Mouse (Mus musculus): Measurements from ENCODE around the gene Foxp1. TPM values are rescaled to one million over a fixed set of nuclear protein-coding genes. Genes with fewer than 3 reads are reported as not detected.

Foxp1 gene
- polyA plus RNA-seq, 1 experiment = 17.7 TPM

- no peak overlapping the region for H3K4me2 ChIP-seq (ENCODE audit: low read depth)
Observed at GRCm38 (mm10) chr6:99492937-99493336, 29.6 kb downstream of the Foxp1 start.

GRCm38 (mm10) chr6:99491979-99492544, 30.5 kb downstream of the Foxp1 start:
- H3K4me3 ChIP-seq = no peak overlapping the region
- H3ac ChIP-seq (ENCODE audit: control insufficient read depth, insufficient read length) = no peak overlapping the region
- no peaks in the 10 kb centered on the region for H3K27me3 ChIP-seq (ENCODE audit: control insufficient read depth, insufficient read depth, insufficient read length)
- no peak overlapping the region for H3K4me2 ChIP-seq (ENCODE audit: low read depth)
- no peak for TF ChIP-seq USF1 (IDR thresholded peaks at IDR 0.05; ENCODE audit: low read depth)
- TF ChIP-seq POLR2AphosphoS2 (IDR thresholded peaks at IDR 0.05; ENCODE audit: insufficient read length, low read depth) = no peak
- no peak for TF ChIP-seq CEBPB (IDR thresholded peaks at IDR 0.05; ENCODE audit: insufficient read depth, poor library complexity, severe bottlenecking)
- no peak for TF ChIP-seq POLR2A (IDR thresholded peaks at IDR 0.05; ENCODE audit: insufficient read length, low read depth)
- TF ChIP-seq TCF12 (IDR thresholded peaks at IDR 0.05; ENCODE audit: insufficient read depth, poor library complexity, severe bottlenecking) = no peak
- no peak for TF ChIP-seq MYOG (IDR thresholded peaks at IDR 0.05; ENCODE audit: control insufficient read depth in 1 of 3, insufficient read depth in 1 of 3, insufficient read length in 2 of 3, low read depth in 2 of 3)
- TF ChIP-seq TCF3 (IDR thresholded peaks at IDR 0.05; ENCODE audit: insufficient read length, low read depth) = no peak
- no peak for TF ChIP-seq MAX (IDR thresholded peaks at IDR 0.05; ENCODE audit: low read depth)
- TF ChIP-seq SRF (IDR thresholded peaks at IDR 0.05; ENCODE audit: control insufficient read depth, insufficient read length, low read depth) = no peak
- H3K36me3 ChIP-seq (ENCODE audit: control insufficient read depth, insufficient read depth) = no peaks in the 10 kb centered on the region
- no peaks in the 10 kb centered on the region for H3K79me2 ChIP-seq (ENCODE audit: control insufficient read depth, insufficient read depth)

More at GRCm38 (mm10) chr6:99492937-99493336, 29.6 kb downstream of the Foxp1 start:
- no peak for TF ChIP-seq MYOG (IDR thresholded peaks at IDR 0.05; ENCODE audit: control insufficient read depth in 1 of 3, insufficient read depth in 1 of 3, insufficient read length in 2 of 3, low read depth in 2 of 3)
- Histone ChIP-seq H3K4me3 (no peak overlapping the region), H3K79me2 (ENCODE audit: control insufficient read depth, insufficient read depth) (no peaks in the 10 kb centered on the region), H3ac (ENCODE audit: control insufficient read depth, insufficient read length) (no peak overlapping the region), H3K27me3 (ENCODE audit: control insufficient read depth, insufficient read depth, insufficient read length) (no peaks in the 10 kb centered on the region), H3K36me3 (ENCODE audit: control insufficient read depth, insufficient read depth) (no peaks in the 10 kb centered on the region)

GRCm38 (mm10) chr6:99491146-99491545, 31.4 kb downstream of the Foxp1 start:
- Histone ChIP-seq H3K36me3 (ENCODE audit: control insufficient read depth, insufficient read depth) (no peaks in the 10 kb centered on the region), H3K27me3 (ENCODE audit: control insufficient read depth, insufficient read depth, insufficient read length) (no peaks in the 10 kb centered on the region), H3ac (ENCODE audit: control insufficient read depth, insufficient read length) (no peak overlapping the region), H3K79me2 (ENCODE audit: control insufficient read depth, insufficient read depth) (no peaks in the 10 kb centered on the region), H3K4me2 (ENCODE audit: low read depth) (no peak overlapping the region), H3K4me3 (no peak overlapping the region)
- TF ChIP-seq MAX (IDR thresholded peaks at IDR 0.05; ENCODE audit: low read depth) (no peak), E2F4 (IDR thresholded peaks at IDR 0.05; ENCODE audit: insufficient read depth) (no peak), CEBPB (IDR thresholded peaks at IDR 0.05; ENCODE audit: insufficient read depth, poor library complexity, severe bottlenecking) (no peak), MYOG (IDR thresholded peaks at IDR 0.05; ENCODE audit: control insufficient read depth in 1 of 3, insufficient read depth in 1 of 3, insufficient read length in 2 of 3, low read depth in 2 of 3) (no peak), REST (IDR thresholded peaks at IDR 0.05; ENCODE audit: insufficient read depth, insufficient read length) (no peak), TCF12 (IDR thresholded peaks at IDR 0.05; ENCODE audit: insufficient read depth, poor library complexity, severe bottlenecking) (no peak), POLR2AphosphoS2 (IDR thresholded peaks at IDR 0.05; ENCODE audit: insufficient read length, low read depth) (no peak), USF1 (IDR thresholded peaks at IDR 0.05; ENCODE audit: low read depth) (no peak), MYOD1 (IDR thresholded peaks at IDR 0.05; ENCODE audit: control insufficient read depth in 1 of 3, insufficient read length in 2 of 3, low read depth in 2 of 3) (no peak)

GRCm38 (mm10) chr6:99489900-99490648, 32.4 kb downstream of the Foxp1 start:
- TF ChIP-seq SRF (IDR thresholded peaks at IDR 0.05; ENCODE audit: control insufficient read depth, insufficient read length, low read depth) = no peak
- no peak for TF ChIP-seq MYOD1 (IDR thresholded peaks at IDR 0.05; ENCODE audit: control insufficient read depth in 1 of 3, insufficient read length in 2 of 3, low read depth in 2 of 3)
- TF ChIP-seq CEBPB (IDR thresholded peaks at IDR 0.05; ENCODE audit: insufficient read depth, poor library complexity, severe bottlenecking) = no peak
- TF ChIP-seq REST (IDR thresholded peaks at IDR 0.05; ENCODE audit: insufficient read depth, insufficient read length) = no peak
- TF ChIP-seq E2F4 (IDR thresholded peaks at IDR 0.05; ENCODE audit: insufficient read depth) = no peak
- TF ChIP-seq USF1 (IDR thresholded peaks at IDR 0.05; ENCODE audit: low read depth) = no peak
- no peak for TF ChIP-seq POLR2A (IDR thresholded peaks at IDR 0.05; ENCODE audit: insufficient read length, low read depth)
- no peak for TF ChIP-seq TCF3 (IDR thresholded peaks at IDR 0.05; ENCODE audit: insufficient read length, low read depth)
- TF ChIP-seq MYOG (IDR thresholded peaks at IDR 0.05; ENCODE audit: control insufficient read depth in 1 of 3, insufficient read depth in 1 of 3, insufficient read length in 2 of 3, low read depth in 2 of 3) = no peak
- TF ChIP-seq TCF12 (IDR thresholded peaks at IDR 0.05; ENCODE audit: insufficient read depth, poor library complexity, severe bottlenecking) = no peak
- Histone ChIP-seq H3K79me2 (ENCODE audit: control insufficient read depth, insufficient read depth) (no peaks in the 10 kb centered on the region), H3K27me3 (ENCODE audit: control insufficient read depth, insufficient read depth, insufficient read length) (no peaks in the 10 kb centered on the region), H3ac (ENCODE audit: control insufficient read depth, insufficient read length) (no peak overlapping the region), H3K36me3 (ENCODE audit: control insufficient read depth, insufficient read depth) (no peaks in the 10 kb centered on the region), H3K4me2 (ENCODE audit: low read depth) (no peak overlapping the region), H3K4me3 (no peak overlapping the region)

GRCm38 (mm10) chr6:99489423-99489822, 33.1 kb downstream of the Foxp1 start:
- H3K4me3 ChIP-seq = no peak overlapping the region
- H3K36me3 ChIP-seq (ENCODE audit: control insufficient read depth, insufficient read depth) = no peaks in the 10 kb centered on the region
- H3K27me3 ChIP-seq (ENCODE audit: control insufficient read depth, insufficient read depth, insufficient read length) = no peaks in the 10 kb centered on the region
- TF ChIP-seq POLR2AphosphoS2 (IDR thresholded peaks at IDR 0.05; ENCODE audit: insufficient read length, low read depth) = no peak
- TF ChIP-seq TCF3 (IDR thresholded peaks at IDR 0.05; ENCODE audit: insufficient read length, low read depth) = no peak
- TF ChIP-seq TCF12 (IDR thresholded peaks at IDR 0.05; ENCODE audit: insufficient read depth, poor library complexity, severe bottlenecking) = no peak
- no peak for TF ChIP-seq E2F4 (IDR thresholded peaks at IDR 0.05; ENCODE audit: insufficient read depth)
- no peak for TF ChIP-seq SRF (IDR thresholded peaks at IDR 0.05; ENCODE audit: control insufficient read depth, insufficient read length, low read depth)
- no peak for TF ChIP-seq MAX (IDR thresholded peaks at IDR 0.05; ENCODE audit: low read depth)
- TF ChIP-seq MYOG (IDR thresholded peaks at IDR 0.05; ENCODE audit: control insufficient read depth in 1 of 3, insufficient read depth in 1 of 3, insufficient read length in 2 of 3, low read depth in 2 of 3) = no peak
- TF ChIP-seq CEBPB (IDR thresholded peaks at IDR 0.05; ENCODE audit: insufficient read depth, poor library complexity, severe bottlenecking) = no peak
- no peak for TF ChIP-seq REST (IDR thresholded peaks at IDR 0.05; ENCODE audit: insufficient read depth, insufficient read length)
- no peak for TF ChIP-seq POLR2A (IDR thresholded peaks at IDR 0.05; ENCODE audit: insufficient read length, low read depth)
- TF ChIP-seq MYOD1 (IDR thresholded peaks at IDR 0.05; ENCODE audit: control insufficient read depth in 1 of 3, insufficient read length in 2 of 3, low read depth in 2 of 3) = no peak
- no peak for TF ChIP-seq USF1 (IDR thresholded peaks at IDR 0.05; ENCODE audit: low read depth)
- no peak overlapping the region for H3ac ChIP-seq (ENCODE audit: control insufficient read depth, insufficient read length)
- no peaks in the 10 kb centered on the region for H3K79me2 ChIP-seq (ENCODE audit: control insufficient read depth, insufficient read depth)
- H3K4me2 ChIP-seq (ENCODE audit: low read depth) = no peak overlapping the region
